Mouse (Mus musculus) heart, embryonic 14.5 days (tissue): Measurements from ENCODE around the gene Cpt1b. TPM values are rescaled to one million over a fixed set of nuclear protein-coding genes. Genes with fewer than 3 reads are reported as not detected.

Experiments used
- ATAC-seq: fragments of 200-750 bp; cut with Nextera tagmentation; 2 replicates; pipeline ENCODE4 v1.8.0; 2017; ENCODE audit warnings: low read depth, moderate TSS enrichment; ENCODE audit not compliant: insufficient number of reproducible peaks, insufficient read depth, low FRiP score
- H3K27ac ChIP-seq, 2 experiments: fragments of 200-500 bp in 1 of 2; fragments of 300-500 bp in 1 of 2; sonication (generic) in 1 of 2; replicated peaks in 1 of 2; 2 replicates each; pipeline ENCODE4 v1.5.1; 2012 to 2014; ENCODE audit warnings: low read depth in 2 of 2, low read length in 2 of 2, control low read depth in 1 of 2, mild to moderate bottlenecking in 1 of 2, mixed read lengths in 1 of 2; ENCODE audit not compliant: control insufficient read depth in 1 of 2, insufficient read depth in 1 of 2
- H3K27me3 ChIP-seq: fragments of 300-500 bp; sonication (generic); 2 replicates; pipeline ENCODE4 v1.6.1; 2014; ENCODE audit warnings: mild to moderate bottlenecking, low read length, control low read depth; ENCODE audit not compliant: control insufficient read depth, insufficient read depth
- H3K36me3 ChIP-seq: fragments of 300-500 bp; sonication (generic); 2 replicates; pipeline ENCODE4 v1.6.1; 2014; ENCODE audit warnings: mild to moderate bottlenecking, control low read depth, low read length, mixed read lengths; ENCODE audit not compliant: control insufficient read depth, insufficient read depth
- H3K4me1 ChIP-seq, 2 experiments: fragments of 200-500 bp in 1 of 2; fragments of 300-500 bp in 1 of 2; sonication (generic) in 1 of 2; 2 replicates each; pipeline ENCODE4 v1.6.1; 2012 to 2014; ENCODE audit warnings: low read length in 2 of 2, control low read depth in 1 of 2, mixed read lengths in 1 of 2; ENCODE audit not compliant: control insufficient read depth in 2 of 2, insufficient read depth in 2 of 2
- H3K4me2 ChIP-seq: fragments of 300-500 bp; sonication (generic); 2 replicates; pipeline ENCODE4 v1.6.1; 2014; ENCODE audit warnings: mild to moderate bottlenecking, low read length
- H3K4me3 ChIP-seq, 2 experiments: fragments of 200-500 bp in 1 of 2; fragments of 300-500 bp in 1 of 2; sonication (generic) in 1 of 2; 2 replicates each; pipeline ENCODE4 v1.5.1; 2012 to 2014; ENCODE audit warnings: low read length in 2 of 2, mild to moderate bottlenecking in 2 of 2, control low read depth in 1 of 2, low read depth in 1 of 2, moderate library complexity in 1 of 2; ENCODE audit not compliant: control insufficient read depth in 1 of 2, insufficient read depth in 1 of 2
- H3K9ac ChIP-seq: fragments of 300-500 bp; sonication (generic); 2 replicates; pipeline ENCODE4 v1.6.1; 2014; ENCODE audit warnings: mild to moderate bottlenecking, low read length
- H3K9me3 ChIP-seq: fragments of 300-500 bp; sonication (generic); 2 replicates; pipeline ENCODE4 v1.6.1; 2016; ENCODE audit warnings: low read length, control low read depth; ENCODE audit not compliant: control insufficient read depth
- WGBS: fragments of 180-500 bp; shearing (Covaris S2); extraction: QIAGEN DNeasy Blood & Tissue Kit; methylation state at CpG from one replicate; pipeline ENCODE4 v1.1.7; 2014; 5-methylcytosine and 5-hydroxymethylcytosine counted together
- polyA plus RNA-seq: library from polyadenylated mRNA; unstranded; fragments of >200 nt; fragmentation: Nextera tagmentation; extraction: Ambion mirVana; gene quantifications from 2 replicates; pipeline ENCODE4 v1.2.1, GENCODE M21; 2014

Gene Cpt1b
- polyA plus RNA-seq, 1 experiment from 2014 or later = 190 TPM

DNA sequence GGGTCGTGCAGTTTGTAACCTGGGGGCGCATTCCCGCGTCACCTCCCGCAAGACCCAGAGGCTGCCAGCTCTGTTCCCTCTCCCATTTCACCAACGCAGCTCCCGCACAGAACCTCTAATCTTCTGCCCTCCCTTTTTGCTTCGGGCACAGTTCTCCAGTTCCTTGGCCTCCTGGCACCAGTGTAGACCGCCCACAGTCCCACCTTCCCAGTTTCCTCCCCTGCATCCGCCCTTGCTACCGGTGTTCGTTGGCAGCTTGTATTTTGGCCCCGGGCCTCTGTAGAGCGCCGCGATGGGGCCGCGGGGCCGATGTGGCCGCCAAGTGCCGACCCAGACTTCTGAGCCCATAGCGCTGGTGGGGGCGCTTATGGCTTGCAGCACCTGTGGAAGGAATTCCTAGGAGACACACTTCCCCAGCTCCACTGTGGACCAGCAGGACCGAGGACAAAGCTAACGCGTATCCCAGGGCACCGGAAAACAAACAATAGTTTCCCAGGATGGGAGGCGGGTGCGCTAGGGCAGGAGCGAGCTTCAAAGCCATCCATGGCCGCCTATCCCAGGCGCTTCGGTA lies 46.7 kb downstream of the Cpt1b start, which contains the start of gene Odf3b:
Gene Odf3b, minus strand, starts transcription at position 452 of the 571 bp plus-strand sequence.
- ATAC-seq = no peak
- under 1% methylated on average over 33 of the region's 33 CpGs for WGBS

DNA sequence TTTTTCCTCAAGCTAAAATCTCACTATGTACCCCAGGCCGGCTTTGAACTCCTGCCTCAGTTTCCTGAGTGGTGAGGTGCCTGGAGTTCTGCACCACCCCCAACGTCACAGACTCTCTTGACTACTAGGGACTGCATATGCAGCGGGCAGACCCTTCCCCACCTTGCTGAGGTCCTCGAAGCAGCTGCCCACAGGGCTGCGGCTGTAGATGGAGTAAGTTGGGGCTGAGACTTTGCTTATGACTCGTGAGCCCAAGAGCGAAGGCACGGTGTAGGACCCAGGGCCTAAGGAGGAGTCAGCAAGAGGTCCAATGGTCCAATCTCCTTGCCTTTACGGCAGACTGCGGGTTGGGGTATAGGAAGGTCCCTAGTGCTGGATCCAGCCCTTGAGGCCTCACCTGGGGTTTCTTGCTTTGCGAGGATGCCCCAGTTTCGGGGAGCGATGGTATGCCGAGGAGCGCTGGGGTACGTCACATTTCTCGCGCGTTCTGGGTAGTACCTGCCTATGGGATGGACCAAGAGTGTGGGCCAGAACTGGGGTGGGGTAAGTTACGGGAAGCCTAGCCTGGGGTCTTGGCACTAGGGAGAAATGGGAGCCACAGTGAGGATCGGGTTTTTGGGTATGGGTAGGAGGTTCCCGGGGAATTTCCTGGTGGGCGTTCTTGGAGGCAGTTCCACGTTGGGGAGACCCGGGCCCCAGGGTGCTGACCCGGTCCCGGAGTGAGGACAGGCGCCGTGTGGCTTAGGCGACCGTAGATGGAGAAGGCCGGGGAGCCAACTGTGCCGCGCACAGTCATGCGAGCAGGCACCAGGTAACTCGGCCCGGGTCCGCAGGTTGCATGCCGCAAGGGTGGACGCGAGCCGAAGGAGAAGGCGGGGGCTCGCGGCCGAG lies 47.5 kb downstream of the Cpt1b start:
- peak overlapping the region; percentile 91 for H3K4me2 ChIP-seq
- ATAC-seq = no peak
- peaks cover 57% of the 10 kb centered on the region for H3K27me3 ChIP-seq
- no peak overlapping the region for H3K27ac ChIP-seq
- H3K36me3 ChIP-seq = no peaks in the 10 kb centered on the region
- H3K9me3 ChIP-seq = no peaks in the 10 kb centered on the region
- H3K4me1 ChIP-seq = peaks cover 18 to 25% of the 10 kb centered on the region in 2 experiments
- H3K9ac ChIP-seq = peak overlapping the region; percentile 65
- H3K4me3 ChIP-seq = peak overlapping the region; percentile 45 to 49
- WGBS = 14% methylated on average over 46 of the region's 46 CpGs

More for the DNA sequence above, 46.7 kb downstream of the Cpt1b start, which contains the start of gene Odf3b:
- peaks cover 57% of the 10 kb centered on the region for H3K27me3 ChIP-seq
- no peak within 1 kb of the TSS for H3K27ac ChIP-seq
- H3K36me3 ChIP-seq = no peaks in the 10 kb centered on the region
- H3K4me1 ChIP-seq = peaks cover 17 to 25% of the 10 kb centered on the region in 2 experiments
- no peaks in the 10 kb centered on the region for H3K9me3 ChIP-seq
- H3K4me3 ChIP-seq = peak within 1 kb of the TSS; percentile 45 to 49
- peak within 1 kb of the TSS; percentile 65 for H3K9ac ChIP-seq
- H3K4me2 ChIP-seq = peak within 1 kb of the TSS; percentile 91

DNA sequence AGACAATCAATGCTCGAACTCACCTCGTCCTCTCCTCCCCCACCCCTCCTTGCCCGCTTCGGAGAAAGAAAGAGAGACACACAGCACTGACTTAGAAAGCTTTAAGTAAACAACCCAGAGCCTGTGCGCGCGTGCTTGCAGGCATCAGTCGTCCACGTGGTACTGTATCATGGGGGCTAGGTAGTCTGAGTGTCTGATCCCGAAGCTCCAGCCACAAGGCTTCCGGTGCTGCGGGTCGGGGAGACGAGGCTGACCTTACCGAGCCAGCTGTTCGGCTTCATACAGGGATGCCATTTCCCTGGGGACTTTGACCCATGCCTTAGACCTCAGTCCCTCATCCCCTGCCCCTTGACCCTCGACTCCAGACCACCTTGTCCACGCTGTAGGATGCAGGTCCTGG lies 48.3 kb downstream of the Cpt1b start:
- Histone ChIP-seq H3K36me3 (peaks cover 5% of the 10 kb centered on the region), H3K27me3 (peaks cover 52% of the 10 kb centered on the region), H3K9me3 (no peaks in the 10 kb centered on the region), H3K27ac (no peak overlapping the region), H3K9ac (no peak overlapping the region), H3K4me2 (peak overlapping the region; percentile 31), H3K4me1 (peaks cover 25 to 26% of the 10 kb centered on the region in 2 experiments), H3K4me3 (peak overlapping the region in 1 of 2 experiments; percentile 14; a peak in 1 of 4 replicates)
- ATAC-seq = no peak
- 3% methylated on average over 18 of the region's 18 CpGs for WGBS

DNA sequence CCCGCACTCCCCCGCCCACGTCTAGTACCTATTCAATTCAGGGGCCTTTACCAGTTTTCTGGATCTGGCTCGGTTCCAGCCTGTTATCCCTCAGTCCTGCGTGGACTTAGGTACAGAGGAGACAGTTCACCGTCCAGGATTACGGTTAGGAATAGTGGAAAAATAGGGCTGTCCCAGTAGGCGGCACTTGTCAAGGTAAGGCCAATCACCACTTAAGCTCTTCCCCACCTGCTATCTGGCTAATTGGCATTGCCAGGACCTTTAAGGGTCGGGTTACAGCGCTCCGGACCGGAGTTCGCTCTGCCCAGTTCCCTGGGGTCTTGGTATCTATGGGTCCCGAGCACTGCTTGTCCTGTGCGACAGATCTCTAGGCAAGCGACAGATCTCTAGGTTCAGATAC lies 48.7 kb downstream of the Cpt1b start, which contains the start of gene Tymp:
Gene Tymp, minus strand, starts transcription at position 83 of the 400 bp plus-strand sequence.
- Histone ChIP-seq H3K9ac (no peak within 1 kb of the TSS), H3K27me3 (peaks cover 51% of the 10 kb centered on the region), H3K27ac (no peak within 1 kb of the TSS), H3K4me2 (peak within 1 kb of the TSS; percentile 91), H3K9me3 (no peaks in the 10 kb centered on the region), H3K4me3 (peak within 1 kb of the TSS in 1 of 2 experiments; percentile 14; a peak in 1 of 4 replicates), H3K36me3 (peaks cover 9% of the 10 kb centered on the region), H3K4me1 (peaks cover 25 to 27% of the 10 kb centered on the region in 2 experiments)
- ATAC-seq = no peak
- WGBS = 29% methylated on average over 16 of the region's 16 CpGs

DNA sequence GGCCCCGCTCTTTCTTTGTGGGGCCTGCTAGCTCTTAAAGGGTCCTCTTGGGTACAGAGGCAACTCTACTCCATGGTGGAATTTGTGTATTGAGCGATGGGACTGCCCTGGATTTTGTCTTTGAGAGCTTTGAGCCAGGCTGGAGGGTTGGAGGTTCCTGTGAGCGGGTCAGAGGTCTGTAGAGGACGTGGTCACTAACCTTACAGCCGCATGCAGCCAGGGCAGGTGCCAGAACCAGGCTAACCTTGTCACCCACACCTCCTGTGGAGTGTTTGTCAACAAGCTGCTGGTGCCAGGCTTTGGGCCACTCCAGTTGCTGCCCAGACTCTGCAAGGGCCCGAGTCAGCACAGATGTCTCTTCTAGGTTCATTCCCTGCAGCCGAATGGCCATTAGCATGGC lies 49.6 kb downstream of the Cpt1b start:
- Histone ChIP-seq H3K27ac (no peak overlapping the region), H3K9me3 (no peaks in the 10 kb centered on the region), H3K27me3 (peaks cover 47% of the 10 kb centered on the region), H3K4me3 (no peak overlapping the region), H3K4me2 (no peak overlapping the region), H3K4me1 (peaks cover 25 to 27% of the 10 kb centered on the region in 2 experiments), H3K36me3 (peaks cover 18% of the 10 kb centered on the region), H3K9ac (no peak overlapping the region)
- no peak for ATAC-seq
- WGBS = 73% methylated on average over 7 of the region's 7 CpGs

DNA sequence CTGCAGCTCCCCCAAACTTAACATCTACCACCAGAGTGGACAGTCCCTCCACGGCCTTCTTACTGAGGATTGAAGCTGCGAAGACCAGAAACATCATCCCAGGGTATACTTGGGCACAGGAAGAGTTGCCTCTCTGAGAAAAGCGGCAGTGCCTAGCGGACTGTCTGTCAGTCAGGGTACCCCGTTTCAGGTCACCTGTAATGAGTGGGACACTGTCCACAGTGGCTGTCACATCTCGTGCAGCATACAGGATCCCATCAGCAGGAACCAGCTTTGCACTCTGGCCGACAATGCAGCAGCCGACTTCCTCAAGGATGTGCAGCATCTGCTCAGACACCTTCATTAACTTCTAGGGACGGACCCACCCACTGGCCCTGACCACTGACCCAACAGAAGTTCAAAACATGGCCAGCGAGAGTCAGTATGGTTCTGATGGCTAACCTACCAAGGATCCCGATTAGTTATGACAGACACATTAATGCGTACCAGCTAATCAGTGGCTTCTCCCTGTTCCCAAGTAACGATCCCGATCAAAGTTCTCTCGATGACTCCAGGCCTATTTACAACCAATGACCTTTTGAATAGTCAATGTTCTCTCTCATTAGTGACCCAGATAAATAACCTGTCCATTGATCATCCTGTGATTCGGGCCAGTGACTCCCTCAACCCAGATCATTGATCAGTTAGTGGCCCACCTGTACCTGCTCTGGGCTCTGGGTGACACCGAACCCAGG lies 50.7 kb downstream of the Cpt1b start:
- Histone ChIP-seq H3K27ac (no peak overlapping the region), H3K4me1 (peaks cover 25 to 27% of the 10 kb centered on the region in 2 experiments), H3K27me3 (peaks cover 41% of the 10 kb centered on the region), H3K4me3 (no peak overlapping the region), H3K9me3 (no peaks in the 10 kb centered on the region), H3K36me3 (peaks cover 29% of the 10 kb centered on the region), H3K4me2 (no peak overlapping the region), H3K9ac (no peak overlapping the region; the same call in 1 of the 2 replicates)
- WGBS = 93% methylated on average over 17 of the region's 17 CpGs
- no peak for ATAC-seq

DNA sequence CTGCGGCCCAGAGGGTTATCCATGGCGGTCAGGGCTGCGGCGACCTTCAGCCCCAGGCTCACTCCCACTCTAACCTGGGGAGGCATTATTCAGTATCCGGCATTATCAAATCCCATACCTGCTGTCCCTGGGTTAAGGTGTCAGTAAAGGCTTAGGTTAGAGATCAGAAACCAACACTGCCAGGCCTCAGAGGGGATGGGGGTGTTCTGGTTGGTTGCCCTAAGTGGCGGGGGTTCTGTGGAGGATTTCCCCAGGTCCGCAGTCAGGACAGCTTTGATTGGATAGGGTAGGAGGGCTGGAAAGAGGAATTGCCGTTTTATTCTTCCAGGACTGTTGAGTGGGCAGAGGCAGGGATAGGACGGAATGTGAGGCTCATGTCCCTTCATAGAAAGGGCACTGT lies 51.3 kb downstream of the Cpt1b start:
- peak overlapping the region; percentile 84 for H3K9ac ChIP-seq
- peaks cover 35% of the 10 kb centered on the region for H3K27me3 ChIP-seq
- 43% methylated on average over 9 of the region's 9 CpGs for WGBS
- peak overlapping the region; percentile 59 to 77 for H3K4me3 ChIP-seq
- no peak for ATAC-seq
- H3K9me3 ChIP-seq = no peaks in the 10 kb centered on the region
- H3K4me2 ChIP-seq = peak overlapping the region; percentile 93
- H3K36me3 ChIP-seq = peaks cover 35% of the 10 kb centered on the region
- peaks cover 21 to 24% of the 10 kb centered on the region in 2 experiments for H3K4me1 ChIP-seq
- H3K27ac ChIP-seq = peak overlapping the region; percentile 18 to 93; a peak in 3 of 4 replicates
